Comparison of ENCODE assay signal across 8 mouse cellular contexts in the genomic region with DNA sequence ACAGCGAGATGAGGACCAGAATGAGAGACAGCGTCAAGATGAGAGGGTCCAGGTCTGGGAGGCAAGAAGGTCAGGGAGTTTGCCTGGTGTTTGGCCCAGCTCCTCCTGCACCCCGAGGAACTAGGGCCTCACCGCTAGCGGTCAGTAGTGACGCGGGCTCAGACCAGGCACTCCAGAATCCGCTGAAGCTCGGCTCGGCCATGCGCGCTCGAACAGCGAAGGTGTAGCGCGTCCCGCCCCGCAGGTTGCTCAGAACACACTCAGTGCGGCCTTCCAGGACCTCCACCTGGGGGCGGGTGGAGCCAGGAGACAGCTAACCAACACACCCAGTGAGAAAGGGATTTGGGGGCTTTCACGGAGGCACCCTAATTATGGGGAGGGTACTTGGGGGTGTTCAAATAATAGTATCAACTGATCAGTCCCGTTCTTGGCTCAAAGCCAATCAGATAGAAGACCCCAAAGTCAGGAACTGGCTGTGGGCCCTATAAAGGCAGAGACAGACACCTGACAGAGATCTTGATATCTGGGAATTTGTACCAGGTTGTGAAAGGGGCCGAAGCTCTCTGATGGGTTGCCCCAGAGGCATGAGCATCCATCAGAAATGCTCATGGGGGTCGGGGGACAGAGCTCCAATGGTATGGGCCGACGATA. TPM values are rescaled to one million over a fixed set of nuclear protein-coding genes. Genes with fewer than 3 reads are reported as not detected.
DNase-seq lines count a peak whose midpoint lies in the region; ATAC-seq and TF ChIP-seq lines count a peak whose summit lies in the region.

No protein-coding gene starts in this region.

- peak overlapping the region; percentile 70 for H3K9ac ChIP-seq in liver, postnatal 0 days (replicated peaks)

- no peak for TF ChIP-seq EP300 in liver, postnatal 0 days (IDR thresholded peaks at IDR 0.05; ENCODE audit: low read depth)

- peaks cover 32% of the 10 kb centered on the region for H3K36me3 ChIP-seq in liver, postnatal 0 days (replicated peaks; ENCODE audit: insufficient read depth, low read length)

- no peak overlapping the region for H3K27ac ChIP-seq in liver, postnatal 0 days (ENCODE audit: low read depth)

- peak overlapping the region; percentile 71 for H3K4me2 ChIP-seq in liver, postnatal 0 days (ENCODE audit: low read depth, low read length)

- H3K4me3 ChIP-seq in liver, postnatal 0 days (ENCODE audit: low read depth, low read length) = peak overlapping the region; percentile 74

- 38% methylated on average over 26 of the region's 26 CpGs for WGBS in liver, postnatal 0 days (ENCODE audit: insufficient replicate concordance)

- ATAC-seq in liver, postnatal 0 days = no peak

- TF ChIP-seq CTCF in liver, postnatal 0 days (IDR thresholded peaks at IDR 0.05; ENCODE audit: low read depth) = peak; percentile 44

- 0 out of 2 replicates have a peak, but pooled peaks cover 11% of the 10 kb centered on the region for H3K27me3 ChIP-seq in liver, postnatal 0 days (ENCODE audit: insufficient read depth, low read length)

- no peaks in the 10 kb centered on the region for H3K9me3 ChIP-seq in liver, postnatal 0 days (ENCODE audit: low read length)

- H3K4me1 ChIP-seq in liver, postnatal 0 days (ENCODE audit: insufficient read depth) = peaks cover 37% of the 10 kb centered on the region

- DNase-seq in cerebellum, postnatal 14 days = peak; percentile 48 to 51
- DNase-seq in cerebellum, adult 11 months = no peak
- DNase-seq in urinary bladder, postnatal 14 days (ENCODE audit: low spot score) = peak; percentile 45
- no peak for DNase-seq in urinary bladder, postnatal 4 days (ENCODE audit: low spot score in 2 of 2)
- peak; percentile 55 for DNase-seq in liver, postnatal 0 days
- no peak for DNase-seq in thymus, postnatal 10 days (ENCODE audit: low spot score in 2 of 2)
- no peak for DNase-seq in testis, postnatal 14 days (ENCODE audit: low spot score)
- no peak for DNase-seq in thymus, postnatal 36 days

RNA-seq across cellular contexts. Expression of gene Epor, which starts 2.6 kb away (rescaled TPM):
- polyA plus RNA-seq in liver, postnatal 0 days (2015; fragmentation: Nextera tagmentation; extraction: Ambion mirVana) = 40.6 and 41.6 TPM in 2 replicates

RNA-seq across cellular contexts. Expression of gene Swsap1, which starts 5.1 kb away (rescaled TPM):
- polyA plus RNA-seq in liver, postnatal 0 days (2015; fragmentation: Nextera tagmentation; extraction: Ambion mirVana) = 2.3 and 2.6 TPM in 2 replicates

RNA-seq across cellular contexts. Expression of gene Plppr2, which starts 23.9 kb away (rescaled TPM):
- polyA plus RNA-seq in liver, postnatal 0 days (2015; fragmentation: Nextera tagmentation; extraction: Ambion mirVana) = 0.70 and 1.0 TPM in 2 replicates

RNA-seq across cellular contexts. Expression of gene Rgl3, which starts 28.6 kb away (rescaled TPM):
- polyA plus RNA-seq in liver, postnatal 0 days (2015; fragmentation: Nextera tagmentation; extraction: Ambion mirVana) = 0.14 and 0.32 TPM in 2 replicates

RNA-seq across cellular contexts. Expression of gene Tmem205, which starts 33.3 kb away (rescaled TPM):
- polyA plus RNA-seq in liver, postnatal 0 days (2015; fragmentation: Nextera tagmentation; extraction: Ambion mirVana) = 222 and 246 TPM in 2 replicates

Comparison
In these comparisons a context has a peak if more than half of its experiments do, and no peak if none do; other contexts are left out.
1. DNase-seq: peak in cerebellum, postnatal 14 days (2 of 2), urinary bladder, postnatal 14 days (single experiment) and liver, postnatal 0 days (single experiment); none in cerebellum, adult 11 months (single experiment), urinary bladder, postnatal 4 days (0 of 2), thymus, postnatal 10 days (0 of 2), testis, postnatal 14 days (single experiment) and thymus, postnatal 36 days (0 of 2).